Mouse (Mus musculus) liver, embryonic 12.5 days (tissue): Measurements from ENCODE around the gene Gm28230. TPM values are rescaled to one million over a fixed set of nuclear protein-coding genes. Genes with fewer than 3 reads are reported as not detected.

ENCODE experiments used
- ATAC-seq: fragments of 200-750 bp; cut with Nextera tagmentation; 2 replicates; pipeline ENCODE4 v1.8.0; 2017; ENCODE audit warnings: moderate number of reproducible peaks, mild to moderate bottlenecking, moderate library complexity
- H3K27ac ChIP-seq: fragments of 300-500 bp; sonication (generic); 2 replicates; pipeline ENCODE4 v1.5.1; 2016; ENCODE audit warnings: mild to moderate bottlenecking
- H3K27me3 ChIP-seq: fragments of 300-500 bp; sonication (generic); replicated peaks from 2 replicates; pipeline ENCODE4 v1.6.1; 2016; ENCODE audit warnings: mild to moderate bottlenecking, moderate library complexity
- H3K36me3 ChIP-seq: fragments of 300-500 bp; sonication (generic); 2 replicates; pipeline ENCODE4 v1.6.1; 2016; ENCODE audit warnings: mild to moderate bottlenecking, moderate library complexity
- H3K4me1 ChIP-seq: fragments of 300-500 bp; sonication (generic); 2 replicates; pipeline ENCODE4 v1.6.1; 2016
- H3K4me2 ChIP-seq: fragments of 300-500 bp; sonication (generic); 2 replicates; pipeline ENCODE4 v1.6.1; 2016; ENCODE audit warnings: mild to moderate bottlenecking, moderate library complexity
- H3K4me3 ChIP-seq: fragments of 300-500 bp; sonication (generic); 2 replicates; pipeline ENCODE4 v1.5.1; 2016; ENCODE audit warnings: mild to moderate bottlenecking, moderate library complexity
- H3K9ac ChIP-seq: fragments of 300-500 bp; sonication (generic); 2 replicates; pipeline ENCODE4 v1.6.1; 2016; ENCODE audit warnings: mild to moderate bottlenecking, moderate library complexity
- H3K9me3 ChIP-seq: fragments of 300-500 bp; sonication (generic); replicated peaks from 2 replicates; pipeline ENCODE4 v1.6.1; 2016; ENCODE audit warnings: mild to moderate bottlenecking, moderate library complexity
- WGBS: fragments of 180-500 bp; shearing (Covaris S2); methylation state at CpG from one replicate; pipeline ENCODE4 v1.1.7; 2016; ENCODE audit not compliant: insufficient replicate concordance; 5-methylcytosine and 5-hydroxymethylcytosine counted together
- microRNA counts: library from miRNA; unstranded; fragments of <30 nt; microRNA quantifications from one replicate; lab custom pipeline; 2017
- microRNA-seq: library from miRNA; unstranded; fragments of <30 nt; microRNA quantifications from one replicate; pipeline ENCODE4, GENCODE M21; 2017
- polyA plus RNA-seq: library from polyadenylated mRNA; unstranded; fragments of >200 nt; fragmentation: Nextera tagmentation; extraction: Ambion mirVana; gene quantifications from 2 replicates; pipeline ENCODE4 v1.2.1, GENCODE M21; 2016

Gene Gm28230
- polyA plus RNA-seq, 1 experiment from 2014 or later = not detected

GRCm38 (mm10) chr2:74795531-74795930, 69.0 kb downstream of the Gm28230 start:
- no peak overlapping the region for H3K4me2 ChIP-seq
- no peaks in the 10 kb centered on the region for H3K36me3 ChIP-seq
- H3K27ac ChIP-seq = no peak overlapping the region
- H3K27me3 ChIP-seq = no peaks in the 10 kb centered on the region; the same call in 1 of the 2 replicates
- H3K4me1 ChIP-seq = no peaks in the 10 kb centered on the region
- H3K4me3 ChIP-seq = no peak overlapping the region
- WGBS = 59% methylated on average over 7 of the region's 7 CpGs
- no peak for ATAC-seq
- H3K9me3 ChIP-seq = no peaks in the 10 kb centered on the region
- H3K9ac ChIP-seq = no peak overlapping the region

MicroRNA genes within 50 kb of the gene (microRNA counts, 519-probe panel; counts per million panel counts)
- microRNA mmu-miR-10b (lab: Ali Mortazavi, UCI) = 582 counts per million, percentile 70 among the panel's probes with 10 or more counts

Small RNA genes within 50 kb of the gene (microRNA-seq; reads per million reads assigned to microRNA genes)
- gene Gm44463 (not detected), gene Mir10b (2,348 reads per million, percentile 81 among the genes with 10 or more reads in this experiment)

Other genes starting within 250 kb of the Gm28230 start
- gene Lnpk, start 147.3 kb upstream of the Gm28230 start, polyA plus RNA-seq = 24.9 and 26.6 TPM in 2 replicates
- not detected in 2 replicates for gene Evx2, start 67.2 kb upstream of the Gm28230 start, polyA plus RNA-seq
- gene Hoxd13, start 58.4 kb upstream of the Gm28230 start, polyA plus RNA-seq = 0.10 TPM in 1 of 2 replicates, not detected in the other
- not detected in 2 replicates for gene Hoxd12, start 51.7 kb upstream of the Gm28230 start, polyA plus RNA-seq
- not detected in 2 replicates for gene Hoxd11, start 47.2 kb upstream of the Gm28230 start, polyA plus RNA-seq
- not detected in 2 replicates for gene Hoxd10, start 34.8 kb upstream of the Gm28230 start, polyA plus RNA-seq
- gene Hoxd9, start 29.0 kb upstream of the Gm28230 start, polyA plus RNA-seq = 0.06 TPM in 1 of 2 replicates, not detected in the other
- 0.11 and 0.14 TPM in 2 replicates for gene Hoxd8, start 22.1 kb upstream of the Gm28230 start, polyA plus RNA-seq
- 0.18 and 0.30 TPM in 2 replicates for gene Hoxd3, start 14.8 kb upstream of the Gm28230 start, polyA plus RNA-seq
- not detected in 2 replicates for gene Hoxd4, start 14.8 kb upstream of the Gm28230 start, polyA plus RNA-seq
- gene Hoxd1, start 36.3 kb downstream of the Gm28230 start, polyA plus RNA-seq = 0.07 TPM in 1 of 2 replicates, not detected in the other
- 79.6 and 81.5 TPM in 2 replicates for gene Mtx2, start 99.1 kb downstream of the Gm28230 start, polyA plus RNA-seq